Mouse (Mus musculus): ENCODE results near the gene Robo2. TPM values are rescaled to one million over a fixed set of nuclear protein-coding genes. Genes with fewer than 3 reads are reported as not detected.

The Robo2 gene
- polyA plus RNA-seq, 1 experiment from 2014 or later: 7.8 TPM

GRCm38 (mm10) chr16:73969573-73969972, 442.1 kb downstream of the Robo2 start:
- no peak overlapping the region for H3K27ac ChIP-seq (replicated peaks)
- ATAC-seq (ENCODE audit: extremely low read depth, insufficient number of reproducible peaks, low FRiP score, low TSS enrichment): no peak
- WGBS: 73% methylated on average over 7 of the region's 7 CpGs
- no peaks in the 10 kb centered on the region for H3K36me3 ChIP-seq
- no peaks in the 10 kb centered on the region for H3K4me1 ChIP-seq
- no peak overlapping the region for H3K4me3 ChIP-seq
- no peak overlapping the region for H3K9ac ChIP-seq
- no peaks in the 10 kb centered on the region for H3K9me3 ChIP-seq
- H3K27me3 ChIP-seq (replicated peaks): no peaks in the 10 kb centered on the region
- no peak overlapping the region for H3K4me2 ChIP-seq

GRCm38 (mm10) chr16:73964366-73964926, 447.2 kb downstream of the Robo2 start:
- no peaks in the 10 kb centered on the region for H3K27me3 ChIP-seq (replicated peaks)
- H3K9ac ChIP-seq: no peak overlapping the region
- 78% methylated on average over 5 of the region's 5 CpGs for WGBS
- no peak overlapping the region for H3K4me2 ChIP-seq
- H3K27ac ChIP-seq (replicated peaks): no peak overlapping the region
- no peaks in the 10 kb centered on the region for H3K9me3 ChIP-seq
- no peak for ATAC-seq (ENCODE audit: extremely low read depth, insufficient number of reproducible peaks, low FRiP score, low TSS enrichment)
- H3K4me3 ChIP-seq: no peak overlapping the region
- H3K4me1 ChIP-seq: no peaks in the 10 kb centered on the region
- H3K36me3 ChIP-seq: no peaks in the 10 kb centered on the region

GRCm38 (mm10) chr16:73959479-73959970, 452.1 kb downstream of the Robo2 start:
- Histone ChIP-seq H3K4me2 (no peak overlapping the region), H3K36me3 (no peaks in the 10 kb centered on the region), H3K9me3 (no peaks in the 10 kb centered on the region), H3K27me3 (replicated peaks) (no peaks in the 10 kb centered on the region), H3K27ac (replicated peaks) (no peak overlapping the region), H3K4me3 (no peak overlapping the region), H3K4me1 (no peaks in the 10 kb centered on the region), H3K9ac (no peak overlapping the region)
- WGBS: 80% methylated on average over 6 of the region's 6 CpGs
- ATAC-seq (ENCODE audit: extremely low read depth, insufficient number of reproducible peaks, low FRiP score, low TSS enrichment): no peak

- Histone ChIP-seq H3K9me3 (no peaks in the 10 kb centered on the region), H3K4me2 (no peak overlapping the region), H3K4me3 (no peak overlapping the region), H3K27me3 (replicated peaks) (no peaks in the 10 kb centered on the region), H3K36me3 (no peaks in the 10 kb centered on the region), H3K9ac (no peak overlapping the region), H3K27ac (replicated peaks) (no peak overlapping the region), H3K4me1 (no peaks in the 10 kb centered on the region)
- WGBS: 67% methylated on average over 1 of the region's 1 CpGs
- ATAC-seq (ENCODE audit: extremely low read depth, insufficient number of reproducible peaks, low FRiP score, low TSS enrichment): no peak
These were observed 453.1 kb downstream of the Robo2 start for GRCm38 (mm10) chr16:73958524-73958846.

GRCm38 (mm10) chr16:73957675-73958523, 453.7 kb downstream of the Robo2 start:
- Histone ChIP-seq H3K4me3 (no peak overlapping the region), H3K36me3 (no peaks in the 10 kb centered on the region), H3K9ac (no peak overlapping the region), H3K4me2 (no peak overlapping the region), H3K27me3 (replicated peaks) (no peaks in the 10 kb centered on the region), H3K9me3 (no peaks in the 10 kb centered on the region), H3K4me1 (no peaks in the 10 kb centered on the region), H3K27ac (replicated peaks) (no peak overlapping the region)
- no peak for ATAC-seq (ENCODE audit: extremely low read depth, insufficient number of reproducible peaks, low FRiP score, low TSS enrichment)
- 72% methylated on average over 3 of the region's 3 CpGs for WGBS

- no peak for ATAC-seq (ENCODE audit: extremely low read depth, insufficient number of reproducible peaks, low FRiP score, low TSS enrichment)
- H3K27me3 ChIP-seq (replicated peaks): no peaks in the 10 kb centered on the region
- no peaks in the 10 kb centered on the region for H3K36me3 ChIP-seq
- H3K27ac ChIP-seq (replicated peaks): no peak overlapping the region
- no peaks in the 10 kb centered on the region for H3K4me1 ChIP-seq
- WGBS: 78% methylated on average over 6 of the region's 6 CpGs
- H3K9ac ChIP-seq: no peak overlapping the region
- no peaks in the 10 kb centered on the region for H3K9me3 ChIP-seq
- no peak overlapping the region for H3K4me3 ChIP-seq
- H3K4me2 ChIP-seq: no peak overlapping the region
These were observed 465.5 kb downstream of the Robo2 start for GRCm38 (mm10) chr16:73946171-73946570.

GRCm38 (mm10) chr16:73940211-73940541, 471.4 kb downstream of the Robo2 start:
- no peak for ATAC-seq (ENCODE audit: extremely low read depth, insufficient number of reproducible peaks, low FRiP score, low TSS enrichment)
- H3K4me3 ChIP-seq: no peak overlapping the region
- no peaks in the 10 kb centered on the region for H3K4me1 ChIP-seq
- H3K4me2 ChIP-seq: no peak overlapping the region
- WGBS: 59% methylated on average over 1 of the region's 1 CpGs
- H3K9me3 ChIP-seq: no peaks in the 10 kb centered on the region
- H3K27me3 ChIP-seq (replicated peaks): no peaks in the 10 kb centered on the region
- H3K9ac ChIP-seq: no peak overlapping the region
- H3K36me3 ChIP-seq: no peaks in the 10 kb centered on the region
- no peak overlapping the region for H3K27ac ChIP-seq (replicated peaks)

- Histone ChIP-seq H3K4me2 (no peak overlapping the region), H3K9ac (no peak overlapping the region), H3K9me3 (no peaks in the 10 kb centered on the region), H3K4me1 (no peaks in the 10 kb centered on the region), H3K36me3 (no peaks in the 10 kb centered on the region), H3K4me3 (no peak overlapping the region), H3K27ac (replicated peaks) (no peak overlapping the region), H3K27me3 (replicated peaks) (no peaks in the 10 kb centered on the region)
- WGBS: 82% methylated on average over 5 of the region's 5 CpGs
- ATAC-seq (ENCODE audit: extremely low read depth, insufficient number of reproducible peaks, low FRiP score, low TSS enrichment): no peak
These were observed 472.0 kb downstream of the Robo2 start for GRCm38 (mm10) chr16:73939423-73940210.

GRCm38 (mm10) chr16:73930323-73930722, 481.3 kb downstream of the Robo2 start:
- Histone ChIP-seq H3K36me3 (no peaks in the 10 kb centered on the region), H3K9me3 (no peaks in the 10 kb centered on the region), H3K4me1 (no peaks in the 10 kb centered on the region), H3K9ac (no peak overlapping the region), H3K4me3 (no peak overlapping the region), H3K27ac (replicated peaks) (no peak overlapping the region), H3K4me2 (no peak overlapping the region), H3K27me3 (replicated peaks) (no peaks in the 10 kb centered on the region)
- ATAC-seq (ENCODE audit: extremely low read depth, insufficient number of reproducible peaks, low FRiP score, low TSS enrichment): no peak
- 81% methylated on average over 4 of the region's 4 CpGs for WGBS

GRCm38 (mm10) chr16:73927481-73927880, 484.1 kb downstream of the Robo2 start:
- no peak for ATAC-seq (ENCODE audit: extremely low read depth, insufficient number of reproducible peaks, low FRiP score, low TSS enrichment)
- H3K36me3 ChIP-seq: no peaks in the 10 kb centered on the region
- H3K9ac ChIP-seq: no peak overlapping the region
- H3K27me3 ChIP-seq (replicated peaks): no peaks in the 10 kb centered on the region
- no peak overlapping the region for H3K27ac ChIP-seq (replicated peaks)
- no peaks in the 10 kb centered on the region for H3K4me1 ChIP-seq
- WGBS: 82% methylated on average over 3 of the region's 3 CpGs
- H3K4me3 ChIP-seq: no peak overlapping the region
- no peaks in the 10 kb centered on the region for H3K9me3 ChIP-seq
- no peak overlapping the region for H3K4me2 ChIP-seq

GRCm38 (mm10) chr16:73915425-73915824, 496.2 kb downstream of the Robo2 start:
- no peak for ATAC-seq (ENCODE audit: extremely low read depth, insufficient number of reproducible peaks, low FRiP score, low TSS enrichment)
- Histone ChIP-seq H3K4me1 (peaks cover 9% of the 10 kb centered on the region), H3K9ac (no peak overlapping the region), H3K4me3 (no peak overlapping the region), H3K27me3 (replicated peaks) (no peaks in the 10 kb centered on the region), H3K27ac (replicated peaks) (no peak overlapping the region), H3K36me3 (no peaks in the 10 kb centered on the region), H3K4me2 (peak overlapping the region; percentile 27; the same call in 1 of the 2 replicates), H3K9me3 (no peaks in the 10 kb centered on the region)
- 68% methylated on average over 4 of the region's 4 CpGs for WGBS

Measured in heart, embryonic 13.5 days (tissue).